Mouse (Mus musculus): ENCODE data around the gene Gca.
"Not testable (repeated sequence)": the region's sequence is repeated elsewhere in the genome, so short reads cannot be mapped to it uniquely, and the experiment has no call there.

The Gca gene

DNA sequence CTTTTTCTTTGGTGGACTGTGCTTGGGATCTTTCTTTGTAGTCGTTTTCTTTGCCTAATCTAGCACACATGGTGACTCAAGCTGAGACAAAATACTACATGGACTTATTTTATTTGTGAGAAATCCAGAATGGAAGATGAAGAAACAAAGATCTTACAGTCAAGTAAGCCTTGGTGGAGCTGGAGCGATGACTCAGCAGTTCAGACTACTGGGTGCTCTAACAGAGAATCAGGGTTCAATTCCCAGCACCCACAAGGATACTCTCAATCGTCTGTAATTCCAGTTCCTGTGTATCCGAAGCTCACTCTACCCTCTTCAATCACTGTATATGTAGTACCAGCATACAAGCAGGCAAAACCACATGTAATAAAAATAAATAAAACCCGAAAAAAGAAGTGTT lies 6.2 kb downstream of the Gca start:
- DNase-seq: no peak

- DNase-seq: no peak
Observed at GRCm38 (mm10) chr2:62670767-62671166, 6.7 kb downstream of the Gca start.

GRCm38 (mm10) chr2:62672788-62673187 lies 8.7 kb downstream of the Gca start:
- no peak for DNase-seq

GRCm38 (mm10) chr2:62681667-62682066 lies 17.6 kb downstream of the Gca start:
- peak; percentile 56 for DNase-seq

GRCm38 (mm10) chr2:62684989-62685595 lies 21.0 kb downstream of the Gca start:
- DNase-seq: no peak

DNA sequence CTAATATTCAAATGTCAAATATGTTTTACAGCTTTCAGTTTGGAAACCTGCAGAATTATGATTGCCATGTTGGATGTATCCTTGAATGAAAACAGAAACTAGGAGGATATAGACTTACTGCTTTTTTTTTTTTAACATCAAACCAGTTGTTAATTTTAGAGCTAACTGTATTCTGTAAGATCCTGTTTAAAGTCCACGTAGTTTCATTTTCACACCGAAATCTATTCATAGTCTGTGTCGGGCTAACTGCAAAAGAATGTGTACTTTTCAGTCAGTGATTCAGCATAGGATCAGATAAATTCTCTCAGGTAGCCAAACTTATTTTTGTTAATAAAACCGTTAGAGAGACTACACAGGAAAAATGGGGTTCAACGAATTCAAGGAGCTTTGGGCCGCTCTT lies 21.8 kb downstream of the Gca start:
- DNase-seq: no peak

DNA sequence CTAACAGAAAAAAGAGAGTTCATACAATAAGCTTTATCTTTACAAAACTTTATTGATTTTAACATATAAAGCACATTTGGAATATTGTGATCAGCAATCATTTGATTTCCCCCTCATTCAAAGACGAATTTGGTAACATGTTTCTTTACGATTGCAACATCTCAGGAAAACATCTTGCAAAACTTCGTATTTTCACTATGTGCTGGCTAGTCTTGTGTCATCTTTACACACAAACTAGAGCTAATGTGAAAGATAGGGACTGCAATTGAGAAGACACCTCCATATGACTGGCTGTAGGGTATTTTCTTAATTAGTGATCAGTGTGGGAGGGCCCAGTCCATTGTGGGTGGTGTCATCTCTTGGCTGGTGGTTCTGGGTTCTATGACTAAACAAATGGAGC lies 42.2 kb downstream of the Gca start:
- DNase-seq: no peak

GRCm38 (mm10) chr2:62709633-62710032 lies 45.5 kb downstream of the Gca start:
- DNase-seq: no peak

DNA sequence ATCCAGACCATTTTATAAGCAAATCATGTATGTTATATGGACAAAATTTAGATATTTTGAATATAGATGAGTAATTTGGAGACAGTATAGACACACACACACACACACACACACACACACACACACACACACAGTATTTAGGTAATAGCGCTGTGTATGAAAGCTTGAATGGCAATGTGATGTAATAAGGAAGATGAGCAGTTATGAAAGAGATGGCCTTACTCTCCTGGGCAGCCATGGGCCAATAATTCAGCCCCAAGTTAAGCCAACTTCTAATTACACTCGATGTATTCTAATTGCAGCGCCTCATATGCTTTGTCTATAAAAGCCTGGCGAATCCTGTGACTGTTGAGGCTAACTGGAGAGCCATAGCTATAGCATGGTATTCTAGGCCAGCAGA lies 50.3 kb downstream of the Gca start:
- DNase-seq: not testable (repeated sequence)

GRCm38 (mm10) chr2:62715260-62715659 lies 51.2 kb downstream of the Gca start:
- DNase-seq: no peak

GRCm38 (mm10) chr2:62717270-62717669 lies 53.2 kb downstream of the Gca start:
- DNase-seq: no peak

GRCm38 (mm10) chr2:62718411-62718810 lies 54.3 kb downstream of the Gca start:
- DNase-seq: no peak

DNA sequence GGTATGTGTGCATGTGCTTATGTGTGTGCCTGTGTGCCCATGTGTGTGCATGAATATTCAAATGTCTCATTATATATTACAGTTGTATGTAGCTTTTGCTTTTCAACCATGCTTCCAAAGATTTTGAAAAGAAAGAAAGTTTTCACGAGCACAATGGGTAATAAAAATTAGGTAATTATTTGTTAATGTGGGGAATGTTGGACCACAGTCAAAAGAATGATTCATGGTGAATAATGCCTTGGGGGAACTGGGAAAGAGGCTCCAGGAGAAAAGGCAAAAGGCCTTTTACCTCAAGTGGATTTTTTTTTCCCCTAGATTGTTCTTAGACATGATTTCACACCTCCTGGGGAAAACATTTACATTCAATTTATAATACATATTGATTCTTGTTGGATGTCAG lies 61.9 kb downstream of the Gca start:
- DNase-seq: no peak

GRCm38 (mm10) chr2:62727732-62728131 lies 63.6 kb downstream of the Gca start:
- no peak for DNase-seq

- DNase-seq: no peak
Observed at GRCm38 (mm10) chr2:62730671-62731070, 66.6 kb downstream of the Gca start.

- no peak for DNase-seq
Observed at GRCm38 (mm10) chr2:62743098-62743497, 79.0 kb downstream of the Gca start.
